Mouse (Mus musculus): Measurements from ENCODE around the gene Gse1. TPM values are rescaled to one million over a fixed set of nuclear protein-coding genes. Genes with fewer than 3 reads are reported as not detected.

The Gse1 gene
- polyA plus RNA-seq, 1 experiment from 2014 or later: 8.7 TPM

DNA sequence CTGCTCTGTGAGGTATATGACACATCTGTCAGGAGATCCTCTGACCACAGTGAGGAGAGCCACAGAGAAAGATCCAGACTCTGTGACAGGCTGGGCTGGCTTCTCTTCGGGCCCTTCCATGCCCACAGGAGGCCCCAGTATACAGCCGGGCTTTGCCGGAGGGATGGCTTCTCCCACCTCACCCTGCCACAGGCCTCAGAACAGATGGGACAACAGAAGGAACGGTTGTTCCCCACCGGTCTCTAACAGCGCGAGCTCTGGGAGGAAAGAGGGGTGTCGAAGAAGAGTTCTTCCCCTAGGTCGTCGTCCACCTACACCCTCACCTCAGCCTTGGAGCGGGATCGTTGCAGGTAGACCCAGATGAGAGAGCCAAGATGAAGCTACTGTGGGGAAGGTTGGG is 202.8 kb downstream of the Gse1 start:
- Histone ChIP-seq H3K4me2 (no peak overlapping the region), H3K9ac (no peak overlapping the region), H3K4me3 (replicated peaks) (no peak overlapping the region), H3K27ac (replicated peaks) (no peak overlapping the region), H3K27me3 (peaks cover 12% of the 10 kb centered on the region), H3K4me1 (replicated peaks) (peaks cover 34% of the 10 kb centered on the region), H3K9me3 (replicated peaks) (0 out of 2 replicates have a peak, but pooled peaks cover 6% of the 10 kb centered on the region), H3K36me3 (replicated peaks) (no peaks in the 10 kb centered on the region)
- WGBS (ENCODE audit: insufficient replicate concordance): 83% methylated on average over 12 of the region's 12 CpGs
- ATAC-seq (ENCODE audit: insufficient read depth): no peak

DNA sequence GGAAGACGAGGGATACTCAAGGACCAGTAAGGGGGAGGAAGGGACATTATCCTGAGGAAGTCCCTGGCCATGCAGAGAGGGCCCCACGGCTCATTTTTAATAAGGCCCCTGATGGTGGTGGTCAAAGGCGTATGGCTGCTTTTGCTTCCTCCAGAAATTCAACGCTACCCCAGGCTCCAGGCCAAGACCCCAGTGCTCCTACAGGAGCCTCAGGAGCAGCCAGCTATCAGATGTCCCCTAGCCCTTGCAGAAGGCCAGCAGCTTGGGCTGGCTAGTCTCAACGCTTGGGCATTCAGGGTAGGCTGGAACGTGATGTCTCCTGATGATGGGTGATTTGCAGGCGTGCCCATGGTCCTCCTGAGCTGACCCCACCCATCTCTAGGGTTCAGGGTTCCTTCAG is 204.2 kb downstream of the Gse1 start:
- no peaks in the 10 kb centered on the region for H3K36me3 ChIP-seq (replicated peaks)
- WGBS (ENCODE audit: insufficient replicate concordance): 64% methylated on average over 7 of the region's 7 CpGs

DNA sequence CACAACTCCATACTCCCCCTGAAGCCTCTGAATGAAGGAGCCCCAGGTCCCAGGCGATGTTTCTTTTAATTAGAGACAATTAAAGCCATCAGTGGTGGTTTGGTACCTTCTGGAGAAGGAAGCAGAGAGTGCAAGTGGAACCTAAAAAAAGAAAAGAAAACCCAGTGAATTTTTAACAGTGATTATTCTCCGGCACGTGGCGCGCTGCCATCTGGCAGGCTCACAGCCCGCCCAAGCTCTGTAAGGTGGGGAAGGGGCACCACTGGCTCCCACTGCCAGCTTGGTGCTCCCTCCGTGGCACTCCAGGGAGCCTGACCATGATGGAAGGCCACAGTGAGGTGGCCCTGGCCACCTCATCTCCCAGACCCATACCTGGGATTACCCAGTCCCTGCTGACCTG is 204.9 kb downstream of the Gse1 start:
- Histone ChIP-seq H3K4me2 (no peak overlapping the region), H3K9ac (no peak overlapping the region), H3K27ac (replicated peaks) (no peak overlapping the region), H3K9me3 (replicated peaks) (0 out of 2 replicates have a peak, but pooled peaks cover 6% of the 10 kb centered on the region), H3K36me3 (replicated peaks) (no peaks in the 10 kb centered on the region), H3K27me3 (peaks cover 32% of the 10 kb centered on the region), H3K4me3 (replicated peaks) (no peak overlapping the region), H3K4me1 (replicated peaks) (peaks cover 34% of the 10 kb centered on the region)
- WGBS (ENCODE audit: insufficient replicate concordance): 88% methylated on average over 7 of the region's 7 CpGs
- ATAC-seq (ENCODE audit: insufficient read depth): no peak

More for the DNA sequence above, 204.2 kb downstream of the Gse1 start:
- Histone ChIP-seq H3K4me3 (replicated peaks) (no peak overlapping the region), H3K9ac (no peak overlapping the region), H3K27ac (replicated peaks) (no peak overlapping the region), H3K4me1 (replicated peaks) (peaks cover 34% of the 10 kb centered on the region), H3K9me3 (replicated peaks) (0 out of 2 replicates have a peak, but pooled peaks cover 6% of the 10 kb centered on the region), H3K27me3 (peaks cover 25% of the 10 kb centered on the region), H3K4me2 (no peak overlapping the region)
- no peak for ATAC-seq (ENCODE audit: insufficient read depth)

DNA sequence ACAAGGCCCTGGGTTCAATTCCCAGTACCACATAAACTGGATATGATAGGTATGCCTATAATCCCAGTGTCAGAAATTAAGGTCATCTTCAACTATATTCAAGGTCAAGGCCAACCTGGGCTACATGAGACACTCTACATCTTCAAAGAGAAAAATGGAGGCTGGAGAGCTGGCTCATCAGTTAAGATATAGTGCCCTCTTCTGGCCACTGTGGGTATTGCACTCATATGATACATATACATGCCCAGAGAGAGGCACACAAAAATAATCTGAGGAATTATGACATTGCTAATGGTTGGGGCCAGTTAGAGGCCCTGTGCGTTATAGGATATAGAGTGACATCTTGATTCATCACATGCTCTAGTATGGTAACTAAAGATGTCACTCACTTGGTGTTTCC is 205.5 kb downstream of the Gse1 start:
- ATAC-seq (ENCODE audit: insufficient read depth): no peak
- Histone ChIP-seq H3K4me1 (replicated peaks) (peaks cover 30% of the 10 kb centered on the region), H3K36me3 (replicated peaks) (no peaks in the 10 kb centered on the region), H3K4me3 (replicated peaks) (no peak overlapping the region), H3K27ac (replicated peaks) (no peak overlapping the region), H3K4me2 (no peak overlapping the region), H3K27me3 (peaks cover 38% of the 10 kb centered on the region), H3K9me3 (replicated peaks) (0 out of 2 replicates have a peak, but pooled peaks cover 6% of the 10 kb centered on the region), H3K9ac (no peak overlapping the region)
- WGBS (ENCODE audit: insufficient replicate concordance): 89% methylated on average over 1 of the region's 1 CpGs

DNA sequence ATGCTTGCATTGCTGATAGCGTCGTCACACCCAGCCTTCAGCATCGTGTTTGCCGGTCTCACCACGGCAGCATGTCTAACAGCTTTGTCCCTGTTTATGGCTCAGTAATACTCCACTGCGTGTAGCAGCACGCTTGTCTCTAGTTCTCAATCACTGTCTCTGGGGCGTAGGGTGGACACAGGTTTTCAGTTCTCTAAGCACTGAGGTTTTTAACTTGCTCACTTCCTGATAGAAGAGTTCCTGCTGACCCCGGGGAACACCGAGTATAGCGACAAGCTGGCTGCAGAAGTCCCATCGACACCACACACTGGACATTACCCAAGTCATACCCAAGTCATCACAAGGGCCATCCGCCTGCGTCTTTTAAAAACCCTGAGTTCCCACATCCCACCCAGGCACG is 207.5 kb downstream of the Gse1 start:
- 67% methylated on average over 15 of the region's 15 CpGs for WGBS (ENCODE audit: insufficient replicate concordance)
- H3K4me1 ChIP-seq (replicated peaks): peaks cover 36% of the 10 kb centered on the region
- H3K4me3 ChIP-seq (replicated peaks): no peak overlapping the region
- H3K4me2 ChIP-seq: no peak overlapping the region
- no peak for ATAC-seq (ENCODE audit: insufficient read depth)
- H3K9ac ChIP-seq: no peak overlapping the region
- H3K36me3 ChIP-seq (replicated peaks): no peaks in the 10 kb centered on the region
- no peak overlapping the region for H3K27ac ChIP-seq (replicated peaks)
- H3K9me3 ChIP-seq (replicated peaks): 0 out of 2 replicates have a peak, but pooled peaks cover 6% of the 10 kb centered on the region
- peaks cover 55% of the 10 kb centered on the region for H3K27me3 ChIP-seq

DNA sequence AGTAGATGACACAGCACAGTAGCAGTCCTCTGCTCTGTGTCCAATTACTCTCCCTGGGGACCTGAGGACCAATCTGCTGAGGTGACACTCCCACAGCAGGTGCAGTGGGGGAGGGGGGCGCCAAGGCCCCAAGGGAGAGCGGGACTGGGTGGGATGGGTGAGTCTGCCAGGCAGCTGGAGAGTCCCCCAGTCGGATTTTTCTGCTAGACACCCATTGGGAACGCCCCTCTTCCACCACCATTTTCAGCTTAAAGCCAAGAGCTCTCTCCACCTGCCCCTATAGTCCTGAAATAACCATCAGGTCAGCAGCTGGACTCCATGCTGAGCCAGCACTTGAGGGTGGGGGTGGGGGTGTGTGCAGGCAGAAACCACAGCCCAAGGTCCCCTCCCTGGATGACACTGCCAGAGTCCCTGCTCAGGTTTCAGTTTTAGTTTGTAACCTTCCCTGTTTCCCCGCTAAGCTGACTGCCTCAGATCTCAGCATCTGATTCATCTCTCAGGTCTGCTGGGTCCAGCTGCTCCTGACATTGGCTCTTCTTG is 208.3 kb downstream of the Gse1 start:
- H3K9me3 ChIP-seq (replicated peaks): 0 out of 2 replicates have a peak, but pooled peaks cover 6% of the 10 kb centered on the region
- H3K4me1 ChIP-seq (replicated peaks): peaks cover 41% of the 10 kb centered on the region
- ATAC-seq (ENCODE audit: insufficient read depth): no peak
- 51% methylated on average over 5 of the region's 5 CpGs for WGBS (ENCODE audit: insufficient replicate concordance)
- no peak overlapping the region; the same call in 1 of the 2 replicates for H3K4me2 ChIP-seq
- H3K4me3 ChIP-seq (replicated peaks): no peak overlapping the region
- H3K36me3 ChIP-seq (replicated peaks): no peaks in the 10 kb centered on the region
- no peak overlapping the region for H3K27ac ChIP-seq (replicated peaks)
- H3K27me3 ChIP-seq: peaks cover 63% of the 10 kb centered on the region
- H3K9ac ChIP-seq: no peak overlapping the region

DNA sequence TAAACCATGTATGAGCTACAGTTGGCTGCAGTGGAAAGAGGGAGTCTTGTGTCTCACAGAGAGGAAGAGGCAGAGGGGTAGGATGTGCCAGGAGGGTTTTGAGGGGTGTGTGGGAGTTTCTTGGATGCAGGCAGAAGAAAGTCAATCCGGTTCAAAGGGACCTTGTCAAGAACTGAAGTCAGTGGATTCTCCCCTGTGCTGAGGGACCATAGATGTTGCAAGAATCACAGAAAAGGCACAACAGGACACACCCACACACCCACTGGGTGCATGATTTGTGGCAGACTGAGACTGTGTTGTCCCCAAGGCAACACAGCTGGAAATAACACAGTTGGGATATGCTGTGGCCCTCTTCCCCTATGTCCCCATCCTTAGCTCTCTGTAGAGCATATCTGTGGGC is 209.0 kb downstream of the Gse1 start:
- H3K4me1 ChIP-seq (replicated peaks): peaks cover 47% of the 10 kb centered on the region
- no peak overlapping the region for H3K4me2 ChIP-seq
- H3K4me3 ChIP-seq (replicated peaks): no peak overlapping the region
- ATAC-seq (ENCODE audit: insufficient read depth): no peak
- H3K9me3 ChIP-seq (replicated peaks): 0 out of 2 replicates have a peak, but pooled peaks cover 6% of the 10 kb centered on the region
- H3K27ac ChIP-seq (replicated peaks): no peak overlapping the region
- 69% methylated on average over 1 of the region's 1 CpGs for WGBS (ENCODE audit: insufficient replicate concordance)
- no peak overlapping the region for H3K9ac ChIP-seq
- no peaks in the 10 kb centered on the region for H3K36me3 ChIP-seq (replicated peaks)
- H3K27me3 ChIP-seq: peaks cover 67% of the 10 kb centered on the region

DNA sequence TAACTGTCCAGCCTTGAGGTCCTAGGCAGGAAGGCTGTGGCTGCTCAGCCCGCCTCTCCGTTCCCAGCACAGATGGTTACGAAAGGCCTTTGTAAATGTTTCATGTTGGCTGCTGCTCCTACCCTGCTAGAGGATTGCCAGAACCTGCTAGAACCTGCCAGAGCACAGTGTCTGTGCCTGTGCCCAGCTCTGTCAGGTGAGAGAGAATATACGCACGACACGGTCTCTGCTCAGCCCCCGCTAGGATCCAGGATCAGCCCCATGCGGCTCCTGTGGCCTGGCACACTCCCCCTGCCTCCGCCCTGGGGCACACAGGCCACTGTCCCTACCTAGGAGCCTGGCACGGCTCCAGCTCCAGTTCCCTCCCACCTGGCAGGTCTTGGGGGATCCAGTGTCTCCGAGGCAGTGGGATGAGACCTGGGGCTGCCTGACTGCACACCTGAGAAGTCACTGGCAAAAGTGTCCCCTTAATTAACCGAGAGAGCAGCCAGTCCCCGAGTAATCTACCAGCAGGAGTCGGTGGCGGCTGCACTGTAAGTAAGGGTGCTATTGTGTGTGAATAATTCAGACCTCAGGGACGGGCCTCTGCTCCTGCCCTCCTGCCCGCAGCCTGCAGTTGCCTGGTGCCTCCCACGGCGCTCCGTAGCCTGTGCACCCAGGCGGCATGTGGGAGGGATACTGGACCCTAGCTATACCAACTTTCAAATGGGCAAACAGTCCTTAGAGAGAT is 209.6 kb downstream of the Gse1 start:
- Histone ChIP-seq H3K4me1 (replicated peaks) (peaks cover 54% of the 10 kb centered on the region), H3K9me3 (replicated peaks) (0 out of 2 replicates have a peak, but pooled peaks cover 6% of the 10 kb centered on the region), H3K27me3 (peaks cover 67% of the 10 kb centered on the region), H3K36me3 (replicated peaks) (no peaks in the 10 kb centered on the region), H3K4me3 (replicated peaks) (no peak overlapping the region), H3K27ac (replicated peaks) (no peak overlapping the region), H3K4me2 (no peak overlapping the region), H3K9ac (no peak overlapping the region)
- 77% methylated on average over 21 of the region's 21 CpGs for WGBS (ENCODE audit: insufficient replicate concordance)
- ATAC-seq (ENCODE audit: insufficient read depth): 0 out of 2 replicates have a peak, but pooled peaks have one; percentile 9

DNA sequence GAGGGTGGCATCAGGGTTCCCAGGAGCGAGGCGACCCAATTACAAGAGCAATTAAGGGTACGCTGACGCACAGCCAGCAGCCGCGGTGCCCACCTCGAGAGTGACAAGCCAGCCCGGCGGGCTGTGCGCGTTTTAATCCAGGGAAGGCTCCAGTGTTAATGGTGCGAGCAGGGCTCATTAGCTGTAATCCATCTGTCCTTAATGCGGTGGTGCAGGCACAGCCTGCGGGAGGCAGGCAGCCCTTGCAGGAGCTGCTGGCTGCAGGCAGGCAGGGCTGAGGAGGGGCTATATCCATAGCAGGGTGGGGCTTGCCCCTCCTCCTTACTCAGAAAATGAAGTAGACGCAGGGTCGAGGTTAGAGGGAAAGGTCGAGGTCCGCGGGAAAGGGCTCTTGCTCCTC is 211.1 kb downstream of the Gse1 start:
- peaks cover 56% of the 10 kb centered on the region for H3K4me1 ChIP-seq (replicated peaks)
- no peak for ATAC-seq (ENCODE audit: insufficient read depth)
- no peak overlapping the region for H3K9ac ChIP-seq
- no peak overlapping the region for H3K27ac ChIP-seq (replicated peaks)
- H3K9me3 ChIP-seq (replicated peaks): no peaks in the 10 kb centered on the region
- peaks cover 67% of the 10 kb centered on the region for H3K27me3 ChIP-seq
- H3K36me3 ChIP-seq (replicated peaks): no peaks in the 10 kb centered on the region
- H3K4me3 ChIP-seq (replicated peaks): no peak overlapping the region
- no peak overlapping the region for H3K4me2 ChIP-seq
- WGBS (ENCODE audit: insufficient replicate concordance): 59% methylated on average over 19 of the region's 19 CpGs

DNA sequence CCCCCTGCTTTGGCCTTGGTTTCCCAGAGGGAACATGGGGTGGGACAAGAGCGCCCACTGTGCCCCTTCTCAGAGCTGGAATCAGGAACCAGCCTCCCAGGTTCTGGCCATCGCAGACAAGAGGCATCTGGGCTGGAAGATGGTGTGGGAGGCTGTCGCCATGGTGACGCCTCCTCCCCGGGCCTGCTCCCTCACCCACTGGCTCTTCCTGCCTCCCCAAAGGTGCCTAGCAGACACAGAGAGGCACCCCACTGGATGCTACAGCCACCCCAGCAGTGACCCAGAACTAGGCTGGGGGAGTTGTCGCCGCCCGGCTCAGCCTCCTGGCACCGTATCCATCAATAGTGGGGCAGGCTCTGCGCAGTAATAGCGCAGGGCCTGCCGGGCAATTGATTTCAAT is 212.5 kb downstream of the Gse1 start:
- Histone ChIP-seq H3K4me2 (no peak overlapping the region), H3K27me3 (peaks cover 57% of the 10 kb centered on the region), H3K9ac (no peak overlapping the region), H3K36me3 (replicated peaks) (no peaks in the 10 kb centered on the region), H3K4me3 (replicated peaks) (no peak overlapping the region), H3K27ac (replicated peaks) (no peak overlapping the region), H3K9me3 (replicated peaks) (no peaks in the 10 kb centered on the region), H3K4me1 (replicated peaks) (peaks cover 63% of the 10 kb centered on the region)
- 81% methylated on average over 12 of the region's 12 CpGs for WGBS (ENCODE audit: insufficient replicate concordance)
- no peak for ATAC-seq (ENCODE audit: insufficient read depth)

DNA sequence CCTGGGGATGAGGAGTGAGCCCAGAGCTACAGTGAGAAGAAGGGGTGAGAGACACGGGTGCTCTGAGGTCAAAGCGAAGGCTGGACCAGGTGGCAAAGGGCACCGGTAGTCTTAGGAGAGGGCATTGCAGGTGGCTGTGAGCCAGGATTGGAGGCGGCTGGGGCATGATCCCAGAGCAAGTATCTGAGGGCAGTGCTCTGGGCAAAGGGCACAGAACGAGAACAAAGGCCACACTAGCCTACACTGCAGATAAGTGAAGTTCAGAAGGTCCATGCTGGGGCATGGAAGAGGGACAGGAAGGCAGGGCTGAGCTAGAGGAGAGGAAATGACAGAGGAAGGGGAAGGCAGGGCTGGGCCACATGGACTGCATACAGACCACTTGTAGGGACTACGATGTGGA is 213.4 kb downstream of the Gse1 start:
- Histone ChIP-seq H3K27me3 (peaks cover 48% of the 10 kb centered on the region), H3K27ac (replicated peaks) (no peak overlapping the region), H3K4me2 (no peak overlapping the region), H3K9me3 (replicated peaks) (no peaks in the 10 kb centered on the region), H3K36me3 (replicated peaks) (no peaks in the 10 kb centered on the region), H3K4me1 (replicated peaks) (peaks cover 57% of the 10 kb centered on the region), H3K9ac (no peak overlapping the region), H3K4me3 (replicated peaks) (no peak overlapping the region)
- 50% methylated on average over 6 of the region's 6 CpGs for WGBS (ENCODE audit: insufficient replicate concordance)
- peak; percentile 17; the same call in 1 of the 2 replicates for ATAC-seq (ENCODE audit: insufficient read depth)
